Mouse (Mus musculus): ENCODE data around the gene Pfn3. TPM values are rescaled to one million over a fixed set of nuclear protein-coding genes. Genes with fewer than 3 reads are reported as not detected.

The Pfn3 gene
- polyA plus RNA-seq, 1 experiment from 2014 or later, result not detected

DNA sequence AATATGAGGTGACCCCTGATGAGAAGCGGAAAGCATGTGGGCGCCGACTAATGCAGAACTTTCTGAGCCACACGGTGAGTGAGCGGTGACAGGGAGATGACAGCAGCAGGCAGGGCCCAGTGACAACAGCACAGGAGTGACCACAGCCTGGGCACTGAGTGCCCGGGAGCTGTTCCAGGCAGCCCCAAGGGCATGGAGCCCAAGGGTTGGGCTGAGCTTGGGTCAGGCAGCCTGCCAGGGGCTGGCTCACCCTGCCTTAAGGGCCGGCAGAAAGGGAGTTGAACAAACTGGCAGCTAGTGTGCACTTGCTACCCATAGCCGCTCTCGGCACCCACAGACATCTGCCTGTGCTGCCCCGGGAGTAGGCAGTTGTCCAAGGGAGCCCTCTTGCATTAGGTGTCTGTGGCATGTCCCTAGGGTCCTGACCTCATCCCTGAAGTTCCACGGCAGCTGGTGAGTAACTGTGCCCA is 35.5 kb upstream of the Pfn3 start:
- no peak for DNase-seq
- Histone ChIP-seq H3K36me3 (ENCODE audit: insufficient read depth) (peaks cover 66% of the 10 kb centered on the region), H3K27me3 (ENCODE audit: insufficient read depth, low read length) (no peaks in the 10 kb centered on the region), H3K27ac (ENCODE audit: low read depth) (no peak overlapping the region), H3K9me3 (ENCODE audit: low read depth, low read length) (no peaks in the 10 kb centered on the region), H3K4me3 (ENCODE audit: low read depth, low read length) (no peak overlapping the region), H3K4me2 (no peak overlapping the region), H3K9ac (no peak overlapping the region), H3K4me1 (ENCODE audit: insufficient read depth) (peaks cover 6% of the 10 kb centered on the region)
- no peak for ATAC-seq (ENCODE audit: insufficient read depth)
- WGBS, result 85% methylated on average over 11 of the region's 11 CpGs
- TF ChIP-seq CTCF (IDR thresholded peaks at IDR 0.05; ENCODE audit: low read depth), result no peak

DNA sequence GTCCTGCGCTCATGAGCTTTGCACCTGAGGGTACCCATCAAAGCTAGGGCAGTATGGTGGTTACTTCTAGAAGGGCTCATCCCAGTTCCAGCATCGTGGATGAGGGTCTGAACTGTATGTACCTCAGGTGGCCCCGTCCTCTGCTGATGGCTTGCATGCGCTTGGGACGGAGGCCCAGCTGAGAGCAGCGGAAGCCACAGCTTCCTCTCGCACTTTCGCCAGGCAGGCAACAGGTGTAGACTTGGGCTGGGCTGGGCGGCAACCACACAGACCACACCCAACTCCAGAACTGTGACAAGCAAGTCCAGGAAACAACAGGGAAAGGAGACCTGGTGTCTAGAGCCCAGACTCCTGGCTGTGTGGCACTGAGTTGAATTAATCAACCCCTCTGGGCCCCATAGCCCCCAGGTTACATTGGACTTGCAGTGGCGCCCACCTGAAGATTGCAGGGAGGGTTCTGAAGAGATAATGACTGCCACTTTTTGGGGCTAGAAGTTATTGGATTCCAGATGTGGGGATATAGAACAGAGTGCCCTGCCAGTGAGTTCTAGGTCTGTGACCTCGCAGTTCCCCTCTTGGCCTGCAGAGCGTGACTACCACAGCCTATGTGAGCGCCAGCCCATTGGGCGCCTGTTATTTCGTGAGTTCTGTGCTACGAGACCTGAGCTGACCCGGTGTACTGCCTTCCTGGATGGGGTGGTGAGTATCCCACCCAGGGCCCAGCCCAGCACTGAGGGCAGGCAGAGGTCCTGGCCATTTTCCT is 34.8 kb upstream of the Pfn3 start:
- H3K4me2 ChIP-seq, result no peak overlapping the region
- no peak overlapping the region for H3K9ac ChIP-seq
- H3K36me3 ChIP-seq (ENCODE audit: insufficient read depth), result peaks cover 60% of the 10 kb centered on the region
- H3K4me3 ChIP-seq (ENCODE audit: low read depth, low read length), result no peak overlapping the region
- H3K27ac ChIP-seq (ENCODE audit: low read depth), result no peak overlapping the region
- DNase-seq (no peak), ATAC-seq (ENCODE audit: insufficient read depth) (no peak)
- WGBS, result 89% methylated on average over 17 of the region's 17 CpGs
- TF ChIP-seq CTCF (IDR thresholded peaks at IDR 0.05; ENCODE audit: low read depth), result peak; percentile 24; the same call in 1 of the 2 replicates
- H3K9me3 ChIP-seq (ENCODE audit: low read depth, low read length), result no peaks in the 10 kb centered on the region
- no peaks in the 10 kb centered on the region for H3K27me3 ChIP-seq (ENCODE audit: insufficient read depth, low read length)
- H3K4me1 ChIP-seq (ENCODE audit: insufficient read depth), result peaks cover 6% of the 10 kb centered on the region

DNA sequence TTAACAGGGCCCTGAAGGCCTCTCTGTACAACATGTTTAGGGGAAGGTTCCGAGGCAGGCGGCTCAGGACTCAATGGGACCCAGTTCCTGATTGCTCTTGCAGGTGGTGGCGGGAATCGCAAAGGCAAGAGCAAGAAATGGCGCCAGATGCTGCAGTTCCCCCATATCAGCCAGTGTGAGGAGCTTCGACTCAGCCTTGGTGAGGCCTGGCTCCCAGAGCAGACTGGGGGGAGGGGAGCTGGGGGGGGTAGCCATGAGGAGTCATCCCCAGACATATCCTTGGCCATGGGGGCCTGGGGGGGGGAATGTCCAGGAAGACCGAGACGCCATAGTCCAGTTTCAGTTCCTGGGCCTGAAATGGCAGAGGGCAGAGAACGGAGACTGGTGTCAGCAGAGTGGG is 34.2 kb upstream of the Pfn3 start:
- H3K27me3 ChIP-seq (ENCODE audit: insufficient read depth, low read length), result no peaks in the 10 kb centered on the region
- ATAC-seq (ENCODE audit: insufficient read depth) (no peak), DNase-seq (no peak)
- H3K4me2 ChIP-seq, result no peak overlapping the region
- H3K4me3 ChIP-seq (ENCODE audit: low read depth, low read length), result no peak overlapping the region
- H3K4me1 ChIP-seq (ENCODE audit: insufficient read depth), result peaks cover 6% of the 10 kb centered on the region
- no peak overlapping the region for H3K9ac ChIP-seq
- no peak for TF ChIP-seq CTCF (IDR thresholded peaks at IDR 0.05; ENCODE audit: low read depth)
- H3K27ac ChIP-seq (ENCODE audit: low read depth), result no peak overlapping the region
- H3K36me3 ChIP-seq (ENCODE audit: insufficient read depth), result peaks cover 53% of the 10 kb centered on the region
- H3K9me3 ChIP-seq (ENCODE audit: low read depth, low read length), result no peaks in the 10 kb centered on the region
- 92% methylated on average over 9 of the region's 9 CpGs for WGBS

DNA sequence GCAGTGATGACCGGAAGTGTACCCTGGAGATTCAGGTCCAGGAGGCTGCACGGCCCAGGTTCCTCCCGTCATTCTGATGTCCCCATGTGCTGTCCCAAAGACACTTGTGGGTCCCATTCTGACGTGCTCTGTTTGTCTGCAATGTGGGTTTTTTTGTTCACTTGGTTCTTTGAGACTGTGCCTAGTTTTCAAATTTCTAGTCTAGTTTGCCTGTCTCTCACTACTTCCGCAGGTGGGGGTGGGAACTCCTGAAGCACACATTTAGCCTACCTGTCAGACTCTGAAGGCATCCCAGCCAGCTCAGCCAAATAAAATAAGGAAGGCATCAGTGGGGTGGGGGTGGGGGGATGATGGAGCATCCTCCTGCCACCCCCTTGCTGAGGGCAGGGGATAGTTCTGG is 33.1 kb upstream of the Pfn3 start:
- peaks cover 10% of the 10 kb centered on the region for H3K4me1 ChIP-seq (ENCODE audit: insufficient read depth)
- no peak overlapping the region for H3K27ac ChIP-seq (ENCODE audit: low read depth)
- WGBS, result 89% methylated on average over 5 of the region's 5 CpGs
- no peaks in the 10 kb centered on the region for H3K27me3 ChIP-seq (ENCODE audit: insufficient read depth, low read length)
- DNase-seq, result no peak
- TF ChIP-seq CTCF (IDR thresholded peaks at IDR 0.05; ENCODE audit: low read depth), result no peak
- H3K36me3 ChIP-seq (ENCODE audit: insufficient read depth), result peaks cover 42% of the 10 kb centered on the region
- no peaks in the 10 kb centered on the region for H3K9me3 ChIP-seq (ENCODE audit: low read depth, low read length)
- ATAC-seq (ENCODE audit: insufficient read depth), result no peak
- H3K4me2 ChIP-seq, result no peak overlapping the region
- H3K9ac ChIP-seq, result no peak overlapping the region
- H3K4me3 ChIP-seq (ENCODE audit: low read depth, low read length), result no peak overlapping the region

DNA sequence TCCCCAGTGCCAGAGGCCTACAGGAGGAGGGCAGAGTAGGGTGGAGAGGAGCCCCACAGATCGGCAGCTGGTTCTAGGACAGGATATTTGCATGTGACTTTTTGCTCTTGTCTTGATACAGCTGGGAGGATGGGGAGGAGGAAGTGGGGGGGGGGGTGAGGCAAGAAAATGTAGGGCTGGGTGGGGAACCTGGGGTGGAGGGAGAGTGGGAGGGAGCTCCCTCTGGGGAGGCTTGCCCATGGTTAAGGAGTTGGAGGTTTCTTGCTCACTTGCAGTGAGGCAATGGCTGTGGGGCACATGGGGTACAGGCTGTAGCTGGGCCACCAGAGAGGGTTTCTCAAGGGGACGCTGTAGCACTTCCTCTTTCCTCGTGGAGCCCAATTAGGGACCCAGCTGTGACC is 32.5 kb upstream of the Pfn3 start:
- 40% methylated on average over 3 of the region's 3 CpGs for WGBS
- Histone ChIP-seq H3K4me2 (0 out of 2 replicates have a peak overlapping the region, but pooled peaks have one; percentile 89), H3K36me3 (ENCODE audit: insufficient read depth) (peaks cover 36% of the 10 kb centered on the region)

DNA sequence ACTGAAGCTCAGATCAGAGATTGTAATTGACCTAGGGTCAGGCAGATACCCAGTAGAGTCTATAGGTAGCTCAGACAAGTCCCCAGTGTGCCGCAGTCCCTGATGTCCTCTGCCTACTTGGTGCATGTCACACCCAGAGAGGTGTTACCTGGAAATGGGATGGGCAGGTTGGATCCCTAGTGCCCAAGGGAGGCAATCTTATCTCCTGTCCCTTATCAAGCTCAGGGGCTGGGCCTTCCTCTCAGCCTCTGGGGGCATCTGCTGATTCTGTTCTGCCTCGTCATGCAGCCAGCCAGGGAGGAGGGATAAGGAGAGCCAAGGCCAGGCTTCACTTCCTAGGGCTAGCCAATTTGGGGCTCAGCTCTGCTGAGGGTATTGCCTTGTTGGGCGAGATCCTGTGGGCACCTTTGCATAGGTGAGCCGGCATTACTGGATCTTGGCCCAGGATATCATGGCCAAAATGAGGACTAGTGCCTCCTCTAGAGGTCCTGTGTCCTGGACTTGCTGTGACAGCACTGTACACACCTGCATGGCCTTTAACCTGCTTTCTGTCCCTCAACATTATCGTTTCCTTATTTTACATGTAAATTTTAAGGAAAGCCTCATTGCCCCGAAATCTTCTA is 31.6 kb upstream of the Pfn3 start:
- 71% methylated on average over 6 of the region's 6 CpGs for WGBS
- no peak for DNase-seq
- Histone ChIP-seq H3K27me3 (ENCODE audit: insufficient read depth, low read length) (no peaks in the 10 kb centered on the region), H3K9ac (peak overlapping the region; percentile 96), H3K4me3 (ENCODE audit: low read depth, low read length) (peak overlapping the region; percentile 93), H3K27ac (ENCODE audit: low read depth) (no peak overlapping the region), H3K4me1 (ENCODE audit: insufficient read depth) (peaks cover 10% of the 10 kb centered on the region), H3K36me3 (ENCODE audit: insufficient read depth) (peaks cover 27% of the 10 kb centered on the region), H3K4me2 (peak overlapping the region; percentile 89), H3K9me3 (ENCODE audit: low read depth, low read length) (no peaks in the 10 kb centered on the region)
- no peak for ATAC-seq (ENCODE audit: insufficient read depth)
- TF ChIP-seq CTCF (IDR thresholded peaks at IDR 0.05; ENCODE audit: low read depth), result no peak

More for the DNA sequence above, 32.5 kb upstream of the Pfn3 start:
- Histone ChIP-seq H3K4me3 (ENCODE audit: low read depth, low read length) (no peak overlapping the region), H3K9me3 (ENCODE audit: low read depth, low read length) (no peaks in the 10 kb centered on the region), H3K9ac (peak overlapping the region; percentile 14; the same call in 1 of the 2 replicates), H3K4me1 (ENCODE audit: insufficient read depth) (peaks cover 10% of the 10 kb centered on the region), H3K27me3 (ENCODE audit: insufficient read depth, low read length) (no peaks in the 10 kb centered on the region), H3K27ac (ENCODE audit: low read depth) (no peak overlapping the region)
- DNase-seq, result no peak
- no peak for ATAC-seq (ENCODE audit: insufficient read depth)
- no peak for TF ChIP-seq CTCF (IDR thresholded peaks at IDR 0.05; ENCODE audit: low read depth)

DNA sequence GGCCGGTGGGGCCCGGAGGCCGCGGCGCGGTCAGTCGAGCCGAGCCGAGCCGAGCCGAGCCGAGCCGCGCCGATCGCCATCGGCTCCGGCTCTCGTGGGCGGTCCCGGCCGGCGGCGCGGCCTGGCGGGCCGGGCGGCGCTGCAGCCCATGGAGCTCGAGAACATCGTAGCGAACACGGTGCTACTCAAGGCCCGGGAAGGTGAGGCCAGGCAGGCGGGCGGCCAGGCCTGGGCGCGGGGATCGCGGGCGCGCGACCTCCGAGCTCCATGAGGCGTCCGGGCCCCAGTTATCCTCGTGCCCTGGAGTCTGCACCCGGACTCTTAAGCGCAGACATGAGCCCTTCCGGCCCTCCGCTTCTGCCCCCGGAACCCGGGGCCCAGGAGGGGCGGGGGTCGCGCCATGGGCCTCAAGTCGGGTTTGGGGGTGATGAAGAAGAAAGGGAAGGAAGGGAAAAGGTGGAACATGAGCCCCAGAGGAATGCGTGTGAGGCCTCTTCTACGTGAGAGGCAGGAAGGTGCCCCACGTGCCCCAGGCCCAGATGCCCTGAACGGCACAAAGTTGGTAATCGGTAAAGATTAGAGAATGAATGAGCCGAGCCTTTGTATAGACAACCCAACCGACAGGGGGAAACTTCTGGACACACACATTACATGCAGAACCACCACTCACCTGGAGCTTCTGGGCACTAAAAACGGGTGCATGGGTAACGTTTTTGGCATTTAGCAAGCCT is 30.5 kb upstream of the Pfn3 start:
- DNase-seq, result no peak
- TF ChIP-seq CTCF (IDR thresholded peaks at IDR 0.05; ENCODE audit: low read depth), result peak; percentile 24; the same call in 1 of the 2 replicates

More for the DNA sequence above, 30.5 kb upstream of the Pfn3 start:
- peak overlapping the region; percentile 96 for H3K9ac ChIP-seq
- peaks cover 16% of the 10 kb centered on the region for H3K36me3 ChIP-seq (ENCODE audit: insufficient read depth)
- H3K4me1 ChIP-seq (ENCODE audit: insufficient read depth), result peaks cover 10% of the 10 kb centered on the region
- ATAC-seq (ENCODE audit: insufficient read depth), result no peak
- H3K27ac ChIP-seq (ENCODE audit: low read depth), result peak overlapping the region; percentile 94
- peak overlapping the region; percentile 93 for H3K4me3 ChIP-seq (ENCODE audit: low read depth, low read length)
- under 1% methylated on average over 66 of the region's 66 CpGs for WGBS
- no peaks in the 10 kb centered on the region for H3K9me3 ChIP-seq (ENCODE audit: low read depth, low read length)
- no peaks in the 10 kb centered on the region for H3K27me3 ChIP-seq (ENCODE audit: insufficient read depth, low read length)
- peak overlapping the region; percentile 89 for H3K4me2 ChIP-seq
